8 mouse cellular contexts compared by ENCODE assay signal in the genomic region with DNA sequence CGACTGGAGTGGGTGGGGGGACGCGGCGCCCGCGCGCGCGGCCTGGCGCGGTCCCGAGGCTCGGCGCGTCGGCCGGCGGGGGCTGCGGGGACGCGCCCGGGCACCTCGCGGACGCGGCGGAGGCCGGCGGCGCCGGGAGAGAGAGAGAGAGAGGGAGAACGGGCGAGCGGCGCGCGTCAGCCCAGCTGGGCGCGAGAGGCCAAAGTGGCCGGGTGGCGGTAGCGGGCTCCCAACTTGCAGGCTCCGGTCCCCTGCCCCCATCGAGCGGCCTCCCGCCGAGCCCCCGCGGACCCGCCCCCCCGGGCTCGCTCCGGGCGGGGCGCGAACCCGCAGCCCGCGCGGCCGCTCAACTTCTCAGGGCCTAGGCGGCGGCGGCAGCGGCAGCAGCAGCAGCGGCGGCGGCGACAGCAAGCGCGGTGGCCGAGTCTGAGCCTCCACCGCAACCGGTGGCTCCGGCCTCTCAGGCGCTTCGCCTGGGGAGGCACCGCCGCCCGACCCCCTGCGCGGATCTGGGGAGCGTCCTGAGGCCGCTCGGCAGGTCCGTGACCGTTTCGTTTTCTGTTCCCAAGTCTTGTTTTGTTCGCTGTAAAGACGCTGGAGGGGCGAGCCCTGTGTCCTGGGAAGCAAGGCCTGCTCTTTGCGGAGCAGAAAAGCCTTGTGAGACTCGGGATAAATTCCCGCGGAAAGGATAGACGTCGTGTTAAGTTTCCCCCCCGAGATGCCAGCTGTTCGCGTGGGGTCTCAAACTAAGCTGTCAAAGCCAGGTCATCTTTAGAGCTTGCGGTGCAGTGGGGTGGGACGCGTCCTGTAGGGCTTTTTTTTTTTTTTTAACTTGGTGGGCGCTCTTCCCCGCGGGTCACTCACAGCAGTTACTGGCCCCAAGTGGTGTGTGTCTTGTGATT. TPM values are rescaled to one million over a fixed set of nuclear protein-coding genes. Genes with fewer than 3 reads are reported as not detected.
DNase-seq lines count a peak whose midpoint lies in the region; ATAC-seq and TF ChIP-seq lines count a peak whose summit lies in the region.

No protein-coding gene starts in this region.

- H3K27me3 ChIP-seq in ES-Bruce4 (ENCODE audit: control insufficient read depth, insufficient read depth, low read length, poor library complexity, severe bottlenecking) = peaks cover 11% of the 10 kb centered on the region
- 0 out of 2 replicates have a peak, but pooled peaks cover 4% of the 10 kb centered on the region for H3K27me3 ChIP-seq in heart, embryonic 14.5 days (ENCODE audit: control insufficient read depth, insufficient read depth, low read length)
- no peaks in the 10 kb centered on the region for H3K27me3 ChIP-seq in kidney, postnatal 0 days (ENCODE audit: insufficient read depth, low read length)
- no peaks in the 10 kb centered on the region; the same call in 1 of the 2 replicates for H3K27me3 ChIP-seq in neural tube, embryonic 13.5 days
- H3K27me3 ChIP-seq in thymus, adult 2 months (ENCODE audit: control insufficient read depth, insufficient read depth, low read length) = no peaks in the 10 kb centered on the region; the same call in 1 of the 2 replicates

- H3K4me1 ChIP-seq in ES-Bruce4 (ENCODE audit: control insufficient read depth, insufficient read depth, low read length) = no peaks in the 10 kb centered on the region
- peaks cover 0 to 8% of the 10 kb centered on the region in 2 experiments; a peak in 1 of 4 replicates for H3K4me1 ChIP-seq in heart, embryonic 14.5 days (ENCODE audit: control insufficient read depth in 2 of 2, insufficient read depth in 2 of 2, low read length in 2 of 2)
- H3K4me1 ChIP-seq in kidney, postnatal 0 days (replicated peaks; ENCODE audit: insufficient read depth, low read length) = no peaks in the 10 kb centered on the region
- H3K4me1 ChIP-seq in lung, adult 2 months (ENCODE audit: control insufficient read depth, insufficient read depth, low read length) = peaks cover 7% of the 10 kb centered on the region
- H3K4me1 ChIP-seq in neural tube, embryonic 13.5 days (replicated peaks) = peaks cover 24% of the 10 kb centered on the region
- no peaks in the 10 kb centered on the region; the same call in 1 of the 2 replicates for H3K4me1 ChIP-seq in thymus, adult 2 months (replicated peaks; ENCODE audit: control insufficient read depth, insufficient read depth, low read length)

- no peak for TF ChIP-seq EP300 in ES-Bruce4 (IDR thresholded peaks at IDR 0.05; ENCODE audit: insufficient read depth, low read depth, low read length)

- peak; percentile 81 for DNase-seq in brain, adult 2 months (ENCODE audit: low read depth, low spot score)
- peak; percentile 64 for DNase-seq in kidney, postnatal 0 days (ENCODE audit: low spot score)
- peak; percentile 68 for DNase-seq in lung, adult 2 months
- peak; percentile 49 for DNase-seq in thymus, adult 2 months

- H3K27ac ChIP-seq in ES-Bruce4 (ENCODE audit: insufficient read depth, low read length) = no peak overlapping the region
- peak overlapping the region; percentile 71 to 82 for H3K27ac ChIP-seq in heart, embryonic 14.5 days (replicated peaks in 1 of 2; ENCODE audit: control insufficient read depth in 1 of 2, insufficient read depth in 1 of 2, low read depth in 2 of 2, low read length in 2 of 2)
- H3K27ac ChIP-seq in kidney, postnatal 0 days = peak overlapping the region; percentile 89
- peak overlapping the region; percentile 96 for H3K27ac ChIP-seq in neural tube, embryonic 13.5 days (replicated peaks)
- no peak overlapping the region for H3K27ac ChIP-seq in thymus, adult 2 months (ENCODE audit: control insufficient read depth, insufficient read depth, low read length)

- no peaks in the 10 kb centered on the region for H3K36me3 ChIP-seq in ES-Bruce4 (ENCODE audit: control insufficient read depth, insufficient read depth, low read length, poor library complexity, severe bottlenecking)
- H3K36me3 ChIP-seq in heart, embryonic 14.5 days (ENCODE audit: control insufficient read depth, insufficient read depth, low read length) = no peaks in the 10 kb centered on the region
- no peaks in the 10 kb centered on the region for H3K36me3 ChIP-seq in kidney, postnatal 0 days (ENCODE audit: insufficient read depth, low read length)
- H3K36me3 ChIP-seq in neural tube, embryonic 13.5 days = no peaks in the 10 kb centered on the region
- H3K36me3 ChIP-seq in thymus, adult 2 months (ENCODE audit: control insufficient read depth, insufficient read depth, low read length) = no peaks in the 10 kb centered on the region

- H3K9me3 ChIP-seq in ES-Bruce4 (replicated peaks; ENCODE audit: control insufficient read depth, insufficient read depth, low read length, poor library complexity, severe bottlenecking) = no peaks in the 10 kb centered on the region
- H3K9me3 ChIP-seq in heart, embryonic 14.5 days (ENCODE audit: control insufficient read depth, low read length) = no peaks in the 10 kb centered on the region
- H3K9me3 ChIP-seq in kidney, postnatal 0 days (replicated peaks; ENCODE audit: low read length) = no peaks in the 10 kb centered on the region
- no peaks in the 10 kb centered on the region for H3K9me3 ChIP-seq in neural tube, embryonic 13.5 days

- peak overlapping the region; percentile 96 for H3K9ac ChIP-seq in ES-Bruce4 (ENCODE audit: low read depth, poor library complexity, severe bottlenecking)
- peak overlapping the region; percentile 79 for H3K9ac ChIP-seq in heart, embryonic 14.5 days (ENCODE audit: low read length)
- H3K9ac ChIP-seq in kidney, postnatal 0 days (ENCODE audit: low read depth, low read length) = peak overlapping the region; percentile 91
- peak overlapping the region; percentile 91 for H3K9ac ChIP-seq in neural tube, embryonic 13.5 days

- peak overlapping the region; percentile 93 for H3K4me2 ChIP-seq in heart, embryonic 14.5 days (ENCODE audit: low read length)
- H3K4me2 ChIP-seq in kidney, postnatal 0 days (ENCODE audit: low read length) = peak overlapping the region; percentile 90
- peak overlapping the region; percentile 76 for H3K4me2 ChIP-seq in neural tube, embryonic 13.5 days

- peak; percentile 49 for ATAC-seq in erythroid progenitor cell, adult 5-6 weeks (replicated peaks; ENCODE audit: low FRiP score, poor library complexity, severe bottlenecking)
- ATAC-seq in heart, embryonic 14.5 days (ENCODE audit: insufficient number of reproducible peaks, insufficient read depth, low FRiP score, low read depth) = peak; percentile 64
- peak; percentile 60 for ATAC-seq in kidney, postnatal 0 days (replicated peaks; ENCODE audit: low FRiP score, low read depth)
- peak; percentile 51 for ATAC-seq in neural tube, embryonic 13.5 days (ENCODE audit: low read depth)

- peak overlapping the region; percentile 83 for H3K4me3 ChIP-seq in ES-Bruce4 (ENCODE audit: low read depth, low read length)
- peak overlapping the region; percentile 91 to 99 for H3K4me3 ChIP-seq in heart, embryonic 14.5 days (ENCODE audit: control insufficient read depth in 1 of 2, insufficient read depth in 1 of 2, low read depth in 1 of 2, low read length in 2 of 2)
- peak overlapping the region; percentile 92 for H3K4me3 ChIP-seq in kidney, postnatal 0 days (replicated peaks; ENCODE audit: low read depth, low read length)
- peak overlapping the region; percentile 69 for H3K4me3 ChIP-seq in lung, adult 2 months (replicated peaks; ENCODE audit: extremely low read depth, low read depth, low read length)
- H3K4me3 ChIP-seq in neural tube, embryonic 13.5 days = peak overlapping the region; percentile 94
- H3K4me3 ChIP-seq in thymus, adult 2 months (ENCODE audit: control insufficient read depth, insufficient read depth, low read length) = peak overlapping the region; percentile 97

- TF ChIP-seq CTCF in ES-Bruce4 (IDR thresholded peaks at IDR 0.05; ENCODE audit: low read depth, low read length) = no peak
- no peak for TF ChIP-seq CTCF in kidney, postnatal 0 days (IDR thresholded peaks at IDR 0.05; ENCODE audit: low read depth)
- no peak for TF ChIP-seq CTCF in lung, adult 2 months (IDR thresholded peaks at IDR 0.05; ENCODE audit: insufficient read depth, low read length)
- no peak for TF ChIP-seq CTCF in thymus, adult 2 months (IDR thresholded peaks at IDR 0.05; ENCODE audit: borderline replicate concordance, control insufficient read depth, extremely low read depth, insufficient read depth, low read length, poor library complexity)

- TF ChIP-seq POLR2A in ES-Bruce4 (IDR thresholded peaks at IDR 0.05; ENCODE audit: insufficient read depth, low read length) = no peak
- no peak for TF ChIP-seq POLR2A in lung, adult 2 months (IDR thresholded peaks at IDR 0.05; ENCODE audit: borderline replicate concordance, extremely low read depth, low read depth, low read length)
- no peak for TF ChIP-seq POLR2A in thymus, adult 2 months (IDR thresholded peaks at IDR 0.05; ENCODE audit: control insufficient read depth, extremely low read depth, insufficient read depth, low read length, poor library complexity)

- under 1% methylated on average over 79 of the region's 106 CpGs for WGBS in heart, embryonic 14.5 days
- under 1% methylated on average over 68 of the region's 106 CpGs for WGBS in kidney, postnatal 0 days
- 1% methylated on average over 94 of the region's 106 CpGs for WGBS in lung, adult 2 months
- WGBS in neural tube, embryonic 13.5 days = under 1% methylated on average over 56 of the region's 106 CpGs
- under 1% methylated on average over 95 of the region's 106 CpGs for WGBS in thymus, adult 2 months

RNA-seq across cellular contexts. Expression of a gene that starts 1.7 kb away (rescaled TPM):
- polyA plus RNA-seq in ES-Bruce4 (2011; ENCODE audit: insufficient read depth, insufficient read length, low read depth, missing spikeins) = 9.8 and 12.0 TPM in 2 replicates
- 22.7 and 36.0 TPM in 2 replicates for total RNA-seq in erythroid progenitor cell, adult 5-6 weeks (2015; ENCODE audit: low replicate concordance)
- 13.4 and 27.0 TPM in 2 replicates for total RNA-seq in erythroid progenitor cell, adult 5-6 weeks (2017; ENCODE audit: low replicate concordance)
- polyA plus RNA-seq in heart, embryonic 14.5 days (2014; fragmentation: Nextera tagmentation; extraction: Ambion mirVana) = 11.1 TPM in 2 replicates
- 10.9 and 12.0 TPM in 2 replicates for polyA plus RNA-seq in kidney, postnatal 0 days (2015; fragmentation: Nextera tagmentation; extraction: Ambion mirVana)
- 0.93 and 1.8 TPM in 2 replicates for polyA plus RNA-seq in lung, adult 2 months (2012; rRNA removed)
- polyA plus RNA-seq in neural tube, embryonic 13.5 days (2015; fragmentation: Nextera tagmentation; extraction: Ambion mirVana) = 14.7 and 15.6 TPM in 2 replicates
- 3.2 and 4.0 TPM in 2 replicates for polyA plus RNA-seq in thymus, adult 2 months (2012; rRNA removed)

Comparison
In these comparisons a context has a peak if more than half of its experiments do, and no peak if none do; other contexts are left out.
1. H3K27ac ChIP-seq: peak in heart, embryonic 14.5 days (2 of 2), kidney, postnatal 0 days (single experiment) and neural tube, embryonic 13.5 days (single experiment); none in ES-Bruce4 (single experiment) and thymus, adult 2 months (single experiment).
2. Peak in every context shown above with its lines, with median percentiles within 50 percentile points of each other: H3K4me3 ChIP-seq, H3K9ac ChIP-seq, DNase-seq, ATAC-seq and H3K4me2 ChIP-seq.